Mouse (Mus musculus) myocyte (in vitro differentiated cells): ENCODE results near the gene Myo16. TPM values are rescaled to one million over a fixed set of nuclear protein-coding genes. Genes with fewer than 3 reads are reported as not detected.

ENCODE experiments used
- H3K27me3 ChIP-seq: one replicate; pipeline ENCODE4 v1.6.1; 2011; ENCODE audit not compliant: control insufficient read depth, insufficient read depth, insufficient read length
- H3K36me3 ChIP-seq: one replicate; pipeline ENCODE4 v1.6.1; 2011; ENCODE audit not compliant: control insufficient read depth, insufficient read depth
- H3K4me2 ChIP-seq: one replicate; pipeline ENCODE4 v1.6.1; 2011; ENCODE audit warnings: low read depth, control low read depth
- H3K4me3 ChIP-seq: one replicate; pipeline ENCODE4 v1.5.1; 2011; ENCODE audit warnings: mild to moderate bottlenecking, control low read depth, moderate library complexity
- H3K79me2 ChIP-seq: one replicate; pipeline ENCODE4 v1.6.1; 2011; ENCODE audit not compliant: control insufficient read depth, insufficient read depth
- H3ac ChIP-seq: one replicate; pipeline ENCODE4 v1.6.1; 2011; ENCODE audit not compliant: control insufficient read depth, insufficient read length
- CEBPB ChIP-seq: IDR thresholded peaks from 2 replicates; pipeline ENCODE4 v1.6.1; 2011; ENCODE audit warnings: mild to moderate bottlenecking, moderate library complexity; ENCODE audit not compliant: poor library complexity, insufficient read depth, severe bottlenecking
- E2F4 ChIP-seq: IDR thresholded peaks from one replicate; pipeline ENCODE4 v1.6.1; 2011; ENCODE audit warnings: mild to moderate bottlenecking, control low read depth, moderate library complexity; ENCODE audit not compliant: insufficient read depth
- MAX ChIP-seq: IDR thresholded peaks from one replicate; pipeline ENCODE4 v1.6.1; 2011; ENCODE audit warnings: low read depth, mild to moderate bottlenecking, control low read depth
- MYOD1 ChIP-seq, 3 experiments: IDR thresholded peaks; one replicate each; pipeline ENCODE4 v1.6.1; 2011; ENCODE audit warnings: control low read depth in 2 of 3, low read depth in 2 of 3, mild to moderate bottlenecking in 2 of 3, moderate library complexity in 1 of 3; ENCODE audit not compliant: insufficient read length in 2 of 3, control insufficient read depth in 1 of 3
- MYOG ChIP-seq, 3 experiments: IDR thresholded peaks; one replicate each; pipeline ENCODE4 v1.6.1; 2011; ENCODE audit warnings: control low read depth in 2 of 3, low read depth in 2 of 3, mild to moderate bottlenecking in 2 of 3; ENCODE audit not compliant: insufficient read length in 2 of 3, control insufficient read depth in 1 of 3, insufficient read depth in 1 of 3
- POLR2A ChIP-seq: IDR thresholded peaks from one replicate; pipeline ENCODE4 v1.6.1; 2011; ENCODE audit warnings: low read depth, mild to moderate bottlenecking, control low read depth, moderate library complexity; ENCODE audit not compliant: insufficient read length
- POLR2AphosphoS2 ChIP-seq: IDR thresholded peaks from one replicate; pipeline ENCODE4 v1.6.1; 2011; ENCODE audit warnings: low read depth, control low read depth; ENCODE audit not compliant: insufficient read length
- REST ChIP-seq: IDR thresholded peaks from one replicate; pipeline ENCODE4 v1.6.1; 2011; ENCODE audit warnings: mild to moderate bottlenecking, control low read depth, moderate library complexity; ENCODE audit not compliant: insufficient read depth, insufficient read length
- SRF ChIP-seq: IDR thresholded peaks from one replicate; pipeline ENCODE4 v1.6.1; 2011; ENCODE audit warnings: low read depth; ENCODE audit not compliant: control insufficient read depth, insufficient read length
- TCF12 ChIP-seq: IDR thresholded peaks from one replicate; pipeline ENCODE4 v1.6.1; 2011; ENCODE audit warnings: mild to moderate bottlenecking, control low read depth; ENCODE audit not compliant: poor library complexity, insufficient read depth, severe bottlenecking
- TCF3 ChIP-seq: IDR thresholded peaks from one replicate; pipeline ENCODE4 v1.6.1; 2011; ENCODE audit warnings: low read depth, control low read depth; ENCODE audit not compliant: insufficient read length
- USF1 ChIP-seq: IDR thresholded peaks from one replicate; pipeline ENCODE4 v1.6.1; 2011; ENCODE audit warnings: low read depth, mild to moderate bottlenecking, control low read depth, moderate library complexity
- polyA plus RNA-seq: library from polyadenylated mRNA; unstranded; fragments of >200 nt; fragmentation: generic; extraction: Trizol; gene quantifications from one replicate; pipeline ENCODE4 v1.2.1, GENCODE M21; 2012; ENCODE audit warnings: missing spikeins

The Myo16 gene
- polyA plus RNA-seq, 1 experiment = 0.01 TPM

DNA sequence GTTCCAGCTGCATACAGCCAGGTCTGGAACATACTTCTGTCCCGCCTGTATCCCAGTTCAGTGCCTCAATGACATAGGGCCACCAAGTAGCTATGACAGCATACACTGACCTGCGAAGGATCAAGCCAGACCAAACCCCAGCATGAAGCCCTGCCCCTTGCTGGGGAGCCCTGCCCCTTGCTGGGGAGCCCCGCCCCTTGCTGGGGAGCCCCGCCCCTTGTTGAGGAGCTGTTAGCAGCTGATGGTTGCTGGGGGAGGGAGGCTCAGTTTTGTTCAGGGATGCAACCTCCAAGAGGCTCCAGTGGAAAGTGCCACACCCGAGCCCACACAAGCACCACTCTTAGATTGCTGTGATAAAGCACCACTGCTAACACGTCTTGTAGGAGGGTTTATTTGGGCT is 266.8 kb downstream of the Myo16 start:
- H3K4me3 ChIP-seq = no peak overlapping the region
- H3K27me3 ChIP-seq = peaks cover 31% of the 10 kb centered on the region
- no peak overlapping the region for H3ac ChIP-seq
- H3K4me2 ChIP-seq = no peak overlapping the region
- H3K36me3 ChIP-seq = no peaks in the 10 kb centered on the region
- H3K79me2 ChIP-seq = no peaks in the 10 kb centered on the region
- TF ChIP-seq TCF3 (no peak), POLR2AphosphoS2 (no peak), MYOD1 (IDR thresholded peaks at IDR 0.05; ENCODE audit: control insufficient read depth in 1 of 3, insufficient read length in 2 of 3, low read depth in 2 of 3) (no peak), MAX (no peak), USF1 (no peak), SRF (no peak), MYOG (IDR thresholded peaks at IDR 0.05; ENCODE audit: control insufficient read depth in 1 of 3, insufficient read depth in 1 of 3, insufficient read length in 2 of 3, low read depth in 2 of 3) (no peak)

GRCm38 (mm10) chr8:10421516-10422090 is 267.9 kb downstream of the Myo16 start:
- Histone ChIP-seq H3K36me3 (no peaks in the 10 kb centered on the region), H3K4me2 (no peak overlapping the region), H3K4me3 (no peak overlapping the region), H3K79me2 (no peaks in the 10 kb centered on the region), H3ac (no peak overlapping the region), H3K27me3 (peaks cover 39% of the 10 kb centered on the region)
- no peak for TF ChIP-seq USF1
- TF ChIP-seq REST = no peak
- no peak for TF ChIP-seq TCF3
- TF ChIP-seq TCF12 = no peak
- no peak for TF ChIP-seq CEBPB
- no peak for TF ChIP-seq MAX
- no peak for TF ChIP-seq E2F4
- TF ChIP-seq POLR2A = no peak
- TF ChIP-seq MYOD1 (IDR thresholded peaks at IDR 0.05; ENCODE audit: control insufficient read depth in 1 of 3, insufficient read length in 2 of 3, low read depth in 2 of 3) = no peak
- no peak for TF ChIP-seq POLR2AphosphoS2
- no peak for TF ChIP-seq MYOG (IDR thresholded peaks at IDR 0.05; ENCODE audit: control insufficient read depth in 1 of 3, insufficient read depth in 1 of 3, insufficient read length in 2 of 3, low read depth in 2 of 3)

- H3ac ChIP-seq = no peak overlapping the region
- no peak overlapping the region for H3K4me3 ChIP-seq
Measured at GRCm38 (mm10) chr8:10435492-10435891, 281.8 kb downstream of the Myo16 start.

GRCm38 (mm10) chr8:10438772-10439171 is 285.1 kb downstream of the Myo16 start:
- Histone ChIP-seq H3K36me3 (no peaks in the 10 kb centered on the region), H3K4me3 (no peak overlapping the region), H3K4me2 (no peak overlapping the region), H3ac (no peak overlapping the region), H3K27me3 (peaks cover 13% of the 10 kb centered on the region), H3K79me2 (no peaks in the 10 kb centered on the region)
- TF ChIP-seq REST (no peak), TCF12 (no peak)

More at GRCm38 (mm10) chr8:10435492-10435891, 281.8 kb downstream of the Myo16 start:
- TF ChIP-seq MYOD1 (IDR thresholded peaks at IDR 0.05; ENCODE audit: control insufficient read depth in 1 of 3, insufficient read length in 2 of 3, low read depth in 2 of 3) (no peak), MYOG (IDR thresholded peaks at IDR 0.05; ENCODE audit: control insufficient read depth in 1 of 3, insufficient read depth in 1 of 3, insufficient read length in 2 of 3, low read depth in 2 of 3) (no peak), POLR2AphosphoS2 (no peak)
- Histone ChIP-seq H3K27me3 (peaks cover 13% of the 10 kb centered on the region), H3K79me2 (no peaks in the 10 kb centered on the region), H3K4me2 (no peak overlapping the region), H3K36me3 (no peaks in the 10 kb centered on the region)

DNA sequence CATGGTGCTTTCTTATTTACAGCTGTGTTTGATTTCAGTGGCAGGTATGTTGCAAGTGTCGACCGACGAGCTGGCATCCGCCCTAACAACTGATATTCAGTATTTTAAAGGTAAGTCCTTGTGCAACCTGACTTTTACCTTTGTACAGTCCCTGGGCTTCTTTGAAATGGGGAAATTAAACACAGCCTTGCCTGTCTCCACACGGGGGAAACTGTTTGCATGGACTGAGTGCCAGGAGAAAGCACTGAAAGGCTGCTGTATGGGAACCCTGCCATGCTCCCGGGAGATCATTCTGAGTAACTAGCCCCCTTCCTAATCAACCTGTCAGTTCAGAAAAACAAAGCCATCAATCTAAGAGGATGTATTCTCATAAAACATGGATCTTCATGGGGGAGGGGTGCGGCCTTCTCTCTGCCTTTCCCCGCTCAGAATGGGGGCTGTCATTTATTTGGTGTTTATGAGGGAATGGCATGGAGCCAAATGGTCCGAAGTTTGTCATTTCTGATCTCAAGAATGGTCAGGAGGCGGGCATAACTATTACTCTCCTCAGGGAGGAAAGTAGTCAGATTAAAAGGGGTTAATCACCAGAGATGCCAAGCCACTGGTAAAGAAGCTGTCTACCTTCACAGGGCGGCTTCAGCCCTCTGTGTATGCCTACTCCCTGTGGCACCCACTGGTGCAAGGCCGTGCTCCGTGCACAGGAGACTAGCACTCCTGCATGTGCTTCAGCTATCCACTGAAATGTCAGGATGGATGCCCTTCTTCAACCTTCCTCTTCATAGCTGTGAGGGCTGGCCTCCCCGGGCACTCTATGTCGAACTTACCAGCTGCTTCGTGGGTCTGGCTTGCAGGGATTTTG is 286.1 kb downstream of the Myo16 start:
- TF ChIP-seq POLR2AphosphoS2 (no peak), MYOD1 (IDR thresholded peaks at IDR 0.05; ENCODE audit: control insufficient read depth in 1 of 3, insufficient read length in 2 of 3, low read depth in 2 of 3) (no peak), REST (no peak), POLR2A (no peak), MAX (no peak), USF1 (no peak)
- Histone ChIP-seq H3K4me2 (no peak overlapping the region), H3ac (no peak overlapping the region), H3K27me3 (peaks cover 13% of the 10 kb centered on the region), H3K36me3 (no peaks in the 10 kb centered on the region), H3K79me2 (no peaks in the 10 kb centered on the region), H3K4me3 (no peak overlapping the region)
